Mouse (Mus musculus): ENCODE measurements around the gene Hirip3.

DNA sequence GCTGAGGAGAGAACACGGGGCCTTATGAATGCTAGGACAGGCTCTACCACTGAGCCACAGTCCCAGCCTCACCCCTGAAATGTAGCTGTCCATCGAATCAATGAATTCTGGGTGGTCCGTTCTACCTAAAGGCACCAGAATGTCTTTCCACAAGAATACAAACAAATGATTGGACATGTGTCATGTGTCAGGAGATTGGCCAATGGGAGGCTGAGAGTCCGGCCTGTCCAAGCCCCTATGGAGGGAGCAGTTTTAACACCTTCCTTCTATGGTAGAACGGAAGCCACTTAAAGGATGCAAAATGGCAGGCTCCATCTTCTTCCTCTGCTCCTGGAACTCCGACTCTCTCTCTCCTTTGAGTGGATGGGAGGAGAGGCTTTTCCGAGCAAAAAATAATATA lies 44.2 kb upstream of the Hirip3 start:
- no peak for TF ChIP-seq POLR2A (IDR thresholded peaks at IDR 0.05; ENCODE audit: insufficient read depth, low read depth, low read length)
- no peak for TF ChIP-seq CTCF (IDR thresholded peaks at IDR 0.05; ENCODE audit: insufficient read depth, low read depth, low read length)
